Mouse (Mus musculus) splenic B cell, adult 2 months (primary cell): Measurements from ENCODE around the gene Dync1i2.

Experiments used
- DNase-seq: peaks from one replicate; pipeline ENCODE4 v3.0.0-alpha.2; 2011; ENCODE audit warnings: low read depth, low spot score
- H3K27me3 ChIP-seq: 2 replicates; pipeline ENCODE4 v1.6.1; 2012; ENCODE audit warnings: mild to moderate bottlenecking, low read length, moderate library complexity, mixed read lengths; ENCODE audit not compliant: control insufficient read depth, poor library complexity, insufficient read depth, severe bottlenecking
- H3K36me3 ChIP-seq: 2 replicates; pipeline ENCODE4 v1.6.1; 2012; ENCODE audit warnings: mild to moderate bottlenecking, low read length, moderate library complexity, mixed read lengths; ENCODE audit not compliant: control insufficient read depth, poor library complexity, insufficient read depth, severe bottlenecking

Gene Dync1i2

GRCm38 (mm10) chr2:71270085-71270484, 58.6 kb downstream of the Dync1i2 start:
- Histone ChIP-seq H3K36me3 (peaks cover 4% of the 10 kb centered on the region; the same call in 1 of the 2 replicates), H3K27me3 (no peaks in the 10 kb centered on the region)
- DNase-seq: no peak

- Histone ChIP-seq H3K36me3 (peaks cover 5% of the 10 kb centered on the region), H3K27me3 (no peaks in the 10 kb centered on the region)
- DNase-seq: peak; percentile 2
Observed at GRCm38 (mm10) chr2:71273955-71274679, 62.6 kb downstream of the Dync1i2 start.

- Histone ChIP-seq H3K36me3 (peaks cover 6% of the 10 kb centered on the region), H3K27me3 (no peaks in the 10 kb centered on the region)
- DNase-seq: no peak
Observed at GRCm38 (mm10) chr2:71275734-71276133, 64.2 kb downstream of the Dync1i2 start.

GRCm38 (mm10) chr2:71278791-71279775, 67.6 kb downstream of the Dync1i2 start:
- H3K36me3 ChIP-seq: peaks cover 8% of the 10 kb centered on the region
- DNase-seq: no peak
- no peaks in the 10 kb centered on the region for H3K27me3 ChIP-seq

- no peak for DNase-seq
- Histone ChIP-seq H3K36me3 (peaks cover 6% of the 10 kb centered on the region; the same call in 1 of the 2 replicates), H3K27me3 (no peaks in the 10 kb centered on the region)
Observed at GRCm38 (mm10) chr2:71281981-71282380, 70.5 kb downstream of the Dync1i2 start.

- no peak for DNase-seq
- H3K36me3 ChIP-seq: no peaks in the 10 kb centered on the region
- no peaks in the 10 kb centered on the region for H3K27me3 ChIP-seq
Observed at GRCm38 (mm10) chr2:71290107-71290775, 78.7 kb downstream of the Dync1i2 start.

- 0 out of 2 replicates have a peak, but pooled peaks cover 2% of the 10 kb centered on the region for H3K36me3 ChIP-seq
- DNase-seq: no peak
- no peaks in the 10 kb centered on the region for H3K27me3 ChIP-seq
Observed at GRCm38 (mm10) chr2:71291566-71291965, 80.1 kb downstream of the Dync1i2 start.

- H3K36me3 ChIP-seq: 0 out of 2 replicates have a peak, but pooled peaks cover 6% of the 10 kb centered on the region
- no peaks in the 10 kb centered on the region for H3K27me3 ChIP-seq
- no peak for DNase-seq
Observed at GRCm38 (mm10) chr2:71293983-71294382, 82.5 kb downstream of the Dync1i2 start.

- 0 out of 2 replicates have a peak, but pooled peaks cover 6% of the 10 kb centered on the region for H3K36me3 ChIP-seq
- DNase-seq: no peak
- H3K27me3 ChIP-seq: no peaks in the 10 kb centered on the region
Observed at GRCm38 (mm10) chr2:71294489-71294888, 83.0 kb downstream of the Dync1i2 start.

GRCm38 (mm10) chr2:71295844-71296243, 84.3 kb downstream of the Dync1i2 start:
- Histone ChIP-seq H3K27me3 (no peaks in the 10 kb centered on the region), H3K36me3 (0 out of 2 replicates have a peak, but pooled peaks cover 6% of the 10 kb centered on the region)
- no peak for DNase-seq

GRCm38 (mm10) chr2:71297501-71297900, 86.0 kb downstream of the Dync1i2 start:
- 0 out of 2 replicates have a peak, but pooled peaks cover 6% of the 10 kb centered on the region for H3K36me3 ChIP-seq
- H3K27me3 ChIP-seq: no peaks in the 10 kb centered on the region
- no peak for DNase-seq

GRCm38 (mm10) chr2:71298729-71299128, 87.2 kb downstream of the Dync1i2 start:
- DNase-seq: no peak
- Histone ChIP-seq H3K27me3 (no peaks in the 10 kb centered on the region), H3K36me3 (0 out of 2 replicates have a peak, but pooled peaks cover 6% of the 10 kb centered on the region)

GRCm38 (mm10) chr2:71302156-71302663, 90.7 kb downstream of the Dync1i2 start:
- no peak for DNase-seq
- 0 out of 2 replicates have a peak, but pooled peaks cover 1% of the 10 kb centered on the region for H3K36me3 ChIP-seq
- no peaks in the 10 kb centered on the region for H3K27me3 ChIP-seq

- DNase-seq: no peak
- Histone ChIP-seq H3K36me3 (no peaks in the 10 kb centered on the region), H3K27me3 (no peaks in the 10 kb centered on the region)
Observed at GRCm38 (mm10) chr2:71303221-71303620, 91.7 kb downstream of the Dync1i2 start.
